Mouse (Mus musculus) embryo, embryonic 9.5 days (tissue): Measurements from ENCODE around the gene Tm7sf2.
"Not testable (repeated sequence)": the region's sequence is repeated elsewhere in the genome, so short reads cannot be mapped to it uniquely, and the experiment has no call there.

Experiments
- DNase-seq: peaks from one replicate; pipeline ENCODE4 v3.0.0-alpha.2; 2017; ENCODE audit errors: extremely low spot score

The Tm7sf2 gene

GRCm38 (mm10) chr19:6044102-6044501 is 24.1 kb downstream of the Tm7sf2 start:
- not testable (repeated sequence) for DNase-seq

GRCm38 (mm10) chr19:6042293-6042692 is 25.9 kb downstream of the Tm7sf2 start:
- no peak for DNase-seq

GRCm38 (mm10) chr19:6040002-6040401 is 28.2 kb downstream of the Tm7sf2 start:
- DNase-seq, result no peak

GRCm38 (mm10) chr19:6038326-6038725 is 29.8 kb downstream of the Tm7sf2 start:
- no peak for DNase-seq

- no peak for DNase-seq
These were observed 30.5 kb downstream of the Tm7sf2 start for GRCm38 (mm10) chr19:6037695-6038094.

- DNase-seq, result no peak
These were observed 32.1 kb downstream of the Tm7sf2 start for GRCm38 (mm10) chr19:6035966-6036585.

- DNase-seq, result no peak
These were observed 37.5 kb downstream of the Tm7sf2 start for GRCm38 (mm10) chr19:6030520-6031280.

GRCm38 (mm10) chr19:6029426-6029825 is 38.7 kb downstream of the Tm7sf2 start:
- no peak for DNase-seq

- no peak for DNase-seq
These were observed 39.2 kb downstream of the Tm7sf2 start for GRCm38 (mm10) chr19:6028991-6029390.

GRCm38 (mm10) chr19:6023930-6024329 is 44.2 kb downstream of the Tm7sf2 start:
- no peak for DNase-seq

- DNase-seq, result no peak
These were observed 45.1 kb downstream of the Tm7sf2 start for GRCm38 (mm10) chr19:6023059-6023458.

- DNase-seq, result no peak
These were observed 47.9 kb downstream of the Tm7sf2 start for GRCm38 (mm10) chr19:6020276-6020675.

GRCm38 (mm10) chr19:6018142-6019089 is 49.8 kb downstream of the Tm7sf2 start:
- peak; percentile 83 for DNase-seq

- DNase-seq, result no peak
These were observed 51.6 kb downstream of the Tm7sf2 start for GRCm38 (mm10) chr19:6016532-6016931.

- peak; percentile 74 for DNase-seq
These were observed 52.5 kb downstream of the Tm7sf2 start, which contains the start of gene Capn1 for GRCm38 (mm10) chr19:6015511-6016315. Gene Capn1 (minus strand): TSS chr19:6015897.

- peak; percentile 72 for DNase-seq
These were observed 53.1 kb downstream of the Tm7sf2 start for GRCm38 (mm10) chr19:6014991-6015510.

GRCm38 (mm10) chr19:6013691-6014090 is 54.5 kb downstream of the Tm7sf2 start:
- no peak for DNase-seq
